Mouse (Mus musculus) retina, adult 2 months (tissue): ENCODE measurements around the gene Uba1.

ENCODE experiments used
- DNase-seq: peaks from one replicate; pipeline ENCODE4 v3.0.0-alpha.2; 2012; ENCODE audit warnings: low read depth, low spot score

The Uba1 gene

DNA sequence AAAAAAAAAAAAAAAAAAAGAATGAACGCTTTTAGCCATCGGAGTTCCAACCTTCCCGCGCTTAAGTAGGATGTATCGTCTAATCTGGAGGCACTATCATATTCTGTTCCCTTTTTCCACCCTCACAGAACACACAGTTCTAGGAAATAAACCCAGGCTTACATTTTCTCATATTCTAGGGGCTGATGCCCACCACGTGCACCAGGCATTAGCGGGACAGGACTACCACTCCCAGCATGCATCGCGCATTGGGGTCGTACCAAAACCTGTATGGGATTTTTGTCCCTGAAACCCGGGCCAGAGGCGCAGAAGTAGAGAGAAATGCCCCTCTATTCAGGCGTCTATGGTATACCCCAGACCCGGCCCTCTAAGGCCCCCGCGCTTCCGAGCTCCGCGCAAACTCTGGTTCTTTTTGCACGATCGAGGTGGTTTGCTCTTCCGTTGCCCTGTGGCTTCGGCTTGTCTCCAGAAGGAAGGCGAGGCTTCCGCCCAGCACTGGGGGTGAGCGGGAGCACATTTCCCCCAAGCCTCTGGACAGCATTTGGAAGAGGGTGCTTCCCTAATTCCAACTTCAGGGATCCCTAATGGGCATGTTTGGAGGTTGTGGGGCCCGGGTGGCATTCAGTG is at the start of gene Uba1:
TSS of gene Uba1 (plus strand) at position 301 of the 627 bp plus-strand sequence.
- peak; percentile 34 for DNase-seq

DNA sequence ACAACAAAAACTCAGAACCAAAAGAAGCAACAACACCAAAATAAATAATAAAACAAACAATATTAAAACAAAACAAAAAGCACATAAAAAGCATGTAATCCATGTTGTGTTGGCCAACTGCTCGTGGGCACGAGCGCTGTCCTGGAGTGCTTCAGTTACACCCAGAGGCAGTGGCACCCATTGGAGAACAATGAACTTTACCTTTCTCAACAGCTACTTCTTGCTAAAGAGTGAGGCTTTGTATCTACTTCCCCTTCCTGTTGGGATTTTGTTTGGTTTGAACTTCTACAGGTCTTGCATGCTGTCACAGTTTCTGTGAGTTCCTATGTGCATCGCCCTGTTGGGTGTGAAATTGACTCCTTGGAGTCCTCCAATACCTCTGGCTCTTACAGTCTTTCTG is 49.6 kb upstream of the Uba1 start:
- DNase-seq: no peak

DNA sequence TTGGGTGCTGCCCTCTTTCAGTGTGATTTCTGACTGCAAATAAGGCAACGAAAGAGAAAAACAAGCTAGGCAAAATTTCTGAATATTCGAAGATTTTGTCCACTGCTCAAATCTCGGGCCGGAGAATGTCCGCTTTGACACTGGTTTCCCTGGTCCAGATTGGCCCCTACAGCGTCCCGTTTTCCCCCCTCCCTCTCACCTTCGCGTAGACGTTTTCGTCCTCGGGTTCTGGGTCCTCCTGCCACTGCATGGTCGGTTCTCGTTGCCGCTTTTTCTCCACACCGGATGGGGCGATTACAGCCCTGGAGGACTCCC is 41.3 kb upstream of the Uba1 start:
- DNase-seq: no peak

DNA sequence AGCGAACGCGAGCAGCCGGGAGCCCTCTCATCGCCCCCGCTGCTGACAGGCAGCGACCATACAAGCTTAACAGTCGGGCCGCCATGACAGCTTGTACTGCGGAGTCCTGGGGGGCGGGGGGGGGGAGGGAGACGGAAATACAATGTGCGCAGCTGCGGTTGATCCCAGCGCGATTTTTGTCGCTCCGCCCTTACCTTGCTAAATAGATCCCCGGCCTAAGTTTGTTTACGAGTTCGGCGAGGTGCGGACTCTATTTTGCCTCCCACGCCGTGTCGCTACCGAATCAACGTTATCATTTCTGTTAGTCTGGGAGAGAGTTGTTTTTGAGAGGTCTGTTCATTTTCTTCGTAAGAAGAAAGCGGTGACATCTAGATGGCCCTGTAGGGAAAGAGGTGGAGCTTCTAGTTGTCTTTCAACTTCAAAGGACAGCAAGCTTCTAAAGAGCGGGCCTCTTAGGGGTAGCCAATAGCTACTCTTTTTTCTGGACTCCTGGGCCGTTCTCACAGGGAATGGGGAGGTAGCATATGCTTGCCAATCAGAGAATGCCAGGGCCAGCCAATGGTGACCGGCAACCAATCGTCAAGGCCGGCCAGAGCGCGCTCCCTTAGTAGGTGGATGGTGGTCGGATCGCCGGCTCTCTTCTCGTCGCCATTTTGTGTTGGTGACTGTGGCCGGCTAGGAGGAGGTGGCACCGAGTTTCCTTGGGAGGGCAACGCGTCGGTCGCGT is 40.8 kb upstream of the Uba1 start, which contains the start of the genes Rbm10 and Ndufb11:
TSS of gene Rbm10 (plus strand) at position 328 of the 727 bp plus-strand sequence.
TSS of gene Ndufb11 (minus strand) at position 444 of the 727 bp plus-strand sequence.
- peak; percentile 62 for DNase-seq

DNA sequence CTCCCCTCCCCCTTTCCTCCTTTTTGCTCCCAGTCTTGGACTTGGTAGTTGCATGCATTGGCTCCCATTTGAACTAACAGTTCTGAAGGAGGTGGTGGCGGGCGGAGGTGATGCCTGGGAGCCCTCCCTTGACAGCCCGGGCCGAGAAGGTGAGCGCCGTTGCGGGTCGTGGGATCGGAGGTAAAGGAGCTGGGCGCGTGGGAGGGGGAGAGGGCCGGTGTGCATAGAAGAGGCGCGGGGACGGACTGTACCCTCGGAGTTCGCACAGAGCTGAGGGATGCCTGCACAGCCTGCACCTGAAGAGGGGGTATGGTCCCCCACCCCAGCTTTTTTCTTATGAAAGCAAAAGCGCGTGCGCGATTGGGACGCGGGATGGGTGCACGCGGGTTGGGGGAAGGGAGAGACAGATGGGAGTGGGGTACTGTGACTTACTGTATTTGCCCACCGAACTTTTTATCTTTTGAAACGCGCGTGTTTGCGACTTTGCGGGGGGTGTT is 40.2 kb upstream of the Uba1 start:
- no peak for DNase-seq

DNA sequence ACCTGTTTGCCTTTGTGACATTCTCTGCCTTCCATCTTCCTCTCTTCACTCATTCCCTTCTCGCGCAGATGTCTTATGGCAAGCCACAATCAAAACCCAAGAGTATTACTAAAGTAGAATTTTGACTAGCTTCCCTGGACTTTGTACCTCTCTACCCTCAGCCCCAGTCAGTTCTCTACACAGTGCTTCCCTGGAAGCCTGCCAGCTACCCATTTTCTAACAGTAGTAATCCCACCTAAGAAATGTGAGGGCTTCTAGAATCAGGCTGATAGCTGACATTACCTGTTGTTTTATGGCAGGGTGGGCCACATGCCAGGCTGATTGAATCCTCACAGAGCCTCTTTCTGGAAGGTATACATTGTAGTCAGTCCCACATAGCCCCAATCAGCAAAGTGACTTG is 20.0 kb upstream of the Uba1 start:
- no peak for DNase-seq

DNA sequence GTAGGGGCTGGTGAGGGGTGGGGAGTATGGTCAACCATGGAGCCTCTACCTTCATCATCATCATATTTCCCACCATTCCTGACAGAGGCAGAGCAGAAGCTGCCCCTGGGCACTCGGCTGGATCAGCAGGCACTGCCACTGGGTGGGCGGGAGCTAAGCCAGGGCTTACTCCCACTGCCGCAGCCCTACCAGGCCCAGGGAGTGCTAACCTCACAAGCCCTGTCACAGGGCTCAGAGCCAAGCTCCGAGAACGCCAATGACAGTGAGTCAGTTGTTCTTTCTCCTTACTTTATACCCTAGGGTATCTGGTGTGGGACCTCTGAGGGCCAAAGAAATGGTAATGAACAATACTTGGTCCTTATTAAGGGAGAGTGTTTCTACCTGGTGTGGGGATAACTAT is 13.3 kb upstream of the Uba1 start:
- no peak for DNase-seq

DNA sequence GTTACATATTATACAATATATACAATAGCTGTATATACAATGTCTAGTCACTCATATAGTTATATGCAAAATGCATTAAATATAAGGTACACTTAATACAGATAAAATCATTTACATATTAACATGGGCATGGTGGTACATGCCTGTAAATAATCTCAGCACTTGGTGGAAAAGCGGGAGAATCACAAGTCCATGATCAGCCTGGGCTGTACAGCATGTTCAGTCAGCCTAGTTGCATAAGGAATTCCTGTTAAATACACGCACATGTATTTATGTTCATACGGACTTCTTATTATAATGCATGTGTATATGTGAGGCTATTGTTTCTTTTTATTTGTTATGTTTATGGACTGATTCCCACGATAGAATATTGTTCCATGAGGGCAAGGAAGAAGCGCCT is 533 bp upstream of the Uba1 start:
- DNase-seq: no peak

DNA sequence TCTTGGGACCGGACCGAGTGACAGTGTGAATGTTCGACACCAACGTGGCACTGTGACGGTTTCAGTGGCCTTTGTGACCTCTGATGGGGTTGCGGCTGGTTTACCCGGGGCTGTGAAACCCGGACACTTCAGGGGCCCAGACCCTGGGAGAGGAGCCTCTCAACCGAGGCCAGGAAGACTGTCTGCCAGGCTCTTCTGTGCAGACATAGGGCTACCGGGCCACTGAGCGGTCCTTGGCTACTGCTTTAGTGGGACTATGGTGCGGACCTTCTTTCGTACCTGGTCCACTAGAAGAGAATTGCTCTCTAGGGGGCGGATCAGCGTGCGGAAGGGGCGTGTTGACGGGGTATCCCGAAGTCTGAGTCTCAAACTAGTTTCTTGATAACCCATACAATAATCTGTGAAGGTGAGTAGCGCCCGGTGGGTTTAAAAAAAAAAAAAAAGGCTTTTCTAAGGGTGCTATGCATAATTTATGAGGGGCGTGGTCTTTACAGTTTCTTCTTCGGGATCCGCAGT is 823 bp downstream of the Uba1 start:
- DNase-seq: no peak

DNA sequence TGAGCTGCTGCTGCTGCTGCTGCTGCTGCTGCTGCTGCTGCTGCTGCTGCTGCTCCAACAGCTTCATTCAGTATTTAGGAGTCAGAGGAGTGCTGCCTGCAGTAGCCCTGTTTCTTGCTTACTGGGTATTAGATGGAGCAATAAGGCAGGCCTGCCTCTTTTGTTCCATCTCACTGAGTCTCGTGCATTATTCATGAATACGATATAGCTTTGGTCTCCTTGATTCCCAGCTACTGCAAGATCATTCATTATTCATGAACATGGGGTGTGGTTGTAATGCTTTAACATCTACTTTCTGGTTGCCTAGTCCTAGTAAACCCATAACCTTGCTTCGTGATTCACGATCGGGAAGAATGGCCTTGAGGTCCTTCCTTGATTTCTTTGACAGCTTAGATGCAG is 4.2 kb downstream of the Uba1 start:
- DNase-seq: no peak

DNA sequence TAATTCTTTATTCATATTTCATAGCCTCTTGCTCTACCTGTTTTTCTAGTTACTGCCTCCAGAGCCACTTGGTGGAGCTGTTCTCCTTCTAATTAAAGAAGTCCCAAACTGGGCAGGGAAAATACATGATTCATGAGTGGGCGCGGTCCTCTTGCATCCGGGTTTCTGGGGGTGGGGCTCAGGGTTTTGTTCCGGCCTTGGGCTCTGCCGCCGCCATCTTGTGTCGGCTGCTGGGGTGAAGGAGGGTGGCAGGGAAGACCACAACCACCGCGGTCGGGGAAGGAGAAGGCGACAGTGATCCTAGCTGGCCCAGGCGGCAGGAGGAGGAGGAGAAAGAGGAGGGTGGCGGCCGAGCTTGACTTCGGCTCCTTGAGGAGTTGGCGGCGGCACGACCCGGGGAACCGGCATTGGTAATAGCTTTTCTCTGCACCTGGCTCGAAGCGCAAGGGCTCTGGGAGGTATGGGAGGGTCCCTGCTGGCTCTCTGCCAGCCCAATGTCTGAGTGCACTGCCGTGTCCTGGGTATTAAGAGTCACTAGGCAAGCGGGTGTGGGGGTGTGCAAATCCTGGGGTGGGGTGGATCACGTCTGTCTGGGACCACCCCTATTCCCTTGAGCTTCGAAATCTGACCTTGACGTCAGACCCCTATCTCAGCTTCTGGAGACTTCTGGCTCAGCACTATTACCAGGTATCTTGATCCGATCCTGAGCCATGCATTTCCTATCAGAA is 4.8 kb downstream of the Uba1 start:
- DNase-seq: peak; percentile 79

DNA sequence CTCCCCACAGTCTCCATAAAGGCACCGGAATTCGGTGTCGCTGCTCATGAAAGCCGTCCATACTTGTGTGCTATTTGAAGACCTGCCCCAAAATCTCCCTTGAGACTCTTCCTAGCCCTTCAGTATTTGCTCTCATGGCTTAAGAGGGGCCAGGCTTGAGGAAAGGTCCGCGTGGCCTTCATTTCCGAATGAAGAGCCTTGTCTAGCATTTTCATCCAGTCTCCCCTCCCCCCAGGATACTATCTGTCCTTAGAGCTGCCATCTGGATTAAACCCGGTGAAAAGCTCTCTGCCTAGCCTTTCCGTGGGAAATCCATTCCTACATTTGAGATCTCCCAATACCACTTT is 5.3 kb downstream of the Uba1 start:
- DNase-seq: no peak

DNA sequence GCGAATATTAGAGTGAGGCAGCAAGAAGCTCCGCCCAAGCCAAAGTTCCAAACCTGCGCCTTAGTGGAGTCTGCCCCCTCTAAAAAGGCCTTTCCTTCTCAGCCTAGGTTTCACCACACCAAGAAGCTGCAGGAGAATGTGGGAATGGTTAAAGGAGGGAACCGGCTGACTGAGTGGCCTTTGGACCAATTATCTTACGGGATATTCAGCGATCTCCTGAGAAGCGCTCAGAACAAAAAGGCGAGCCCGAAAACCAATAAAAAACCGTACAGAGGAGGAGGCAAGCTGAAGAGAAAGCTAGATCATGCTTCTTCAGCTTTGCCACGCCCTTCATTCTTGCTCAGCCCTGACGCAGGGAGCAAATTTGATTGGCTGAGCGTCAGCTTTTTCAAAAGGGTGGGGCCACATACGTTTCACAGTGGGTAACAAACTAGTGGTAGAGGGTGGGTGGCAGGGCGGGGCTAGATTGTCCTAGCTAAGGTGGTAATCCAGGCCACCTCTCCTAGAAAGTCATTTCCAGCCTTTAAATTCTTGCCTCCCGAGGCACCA is 29.5 kb downstream of the Uba1 start, which contains the start of gene Cdk16:
TSS of gene Cdk16 (plus strand) at position 436 of the 549 bp plus-strand sequence.
- DNase-seq: peak; percentile 73

DNA sequence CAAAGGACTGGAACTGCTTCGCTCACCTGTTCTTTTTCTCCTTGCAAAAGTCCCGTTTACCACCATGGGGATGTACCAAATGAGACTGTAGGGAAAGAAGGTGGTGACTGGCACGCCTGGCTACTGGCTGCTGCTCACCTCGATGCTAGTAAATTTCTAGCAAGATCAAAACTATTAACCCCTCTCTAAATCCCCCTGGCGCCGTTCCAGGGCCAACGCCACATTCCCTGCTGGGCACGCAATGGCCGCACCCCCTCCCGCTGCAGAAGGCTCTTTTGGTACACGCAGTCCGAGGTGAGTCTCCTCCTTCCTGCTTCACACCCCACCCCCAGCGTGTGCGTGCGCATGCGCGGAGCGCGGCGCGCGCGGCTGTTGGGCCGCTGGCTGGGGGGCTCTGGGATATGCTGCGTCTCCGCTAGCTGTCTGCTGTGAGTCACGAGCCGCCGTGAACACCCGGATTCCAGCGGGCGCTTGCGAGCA is 30.0 kb downstream of the Uba1 start:
- DNase-seq: peak; percentile 65

DNA sequence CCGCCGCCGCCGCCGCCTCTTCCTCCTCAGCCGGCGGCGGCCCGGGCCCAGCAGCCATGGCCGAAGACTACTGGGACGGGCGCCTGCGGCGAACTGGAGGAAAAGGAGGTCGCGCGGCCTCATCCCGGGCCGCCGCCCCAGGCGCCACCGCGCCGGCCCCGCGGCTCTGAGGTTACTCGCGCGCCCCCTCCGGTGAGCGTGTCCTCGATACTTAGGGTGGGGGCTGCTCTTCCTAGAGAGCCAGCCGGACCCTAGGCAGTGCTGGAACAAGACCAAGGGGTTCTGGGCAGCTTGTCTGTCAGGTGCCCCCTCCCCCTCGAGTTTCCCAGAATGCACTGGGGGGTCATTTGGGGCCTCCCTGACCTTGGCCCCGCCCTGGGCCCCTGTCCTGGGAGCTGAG is 30.5 kb downstream of the Uba1 start:
- DNase-seq: no peak

DNA sequence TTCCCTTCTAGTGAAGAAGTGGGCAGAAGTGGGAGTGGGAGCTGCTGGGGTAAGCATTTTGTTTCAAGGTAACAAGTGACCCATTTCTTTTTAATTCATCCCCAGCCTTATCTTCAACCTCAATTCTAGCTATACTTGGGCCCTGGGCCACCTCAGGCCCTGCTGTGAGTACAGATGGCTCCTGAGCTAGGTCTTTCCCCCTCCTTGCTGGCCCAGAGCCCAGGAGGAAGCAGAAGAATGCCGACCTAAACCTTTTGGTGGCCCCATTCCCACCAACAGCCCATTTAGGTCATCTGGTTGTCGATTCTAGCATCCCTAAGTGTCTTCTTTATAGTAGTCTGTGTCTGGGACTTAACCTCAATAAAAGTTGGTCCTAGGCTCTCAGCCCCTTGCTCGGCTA is 33.4 kb downstream of the Uba1 start:
- DNase-seq: no peak

DNA sequence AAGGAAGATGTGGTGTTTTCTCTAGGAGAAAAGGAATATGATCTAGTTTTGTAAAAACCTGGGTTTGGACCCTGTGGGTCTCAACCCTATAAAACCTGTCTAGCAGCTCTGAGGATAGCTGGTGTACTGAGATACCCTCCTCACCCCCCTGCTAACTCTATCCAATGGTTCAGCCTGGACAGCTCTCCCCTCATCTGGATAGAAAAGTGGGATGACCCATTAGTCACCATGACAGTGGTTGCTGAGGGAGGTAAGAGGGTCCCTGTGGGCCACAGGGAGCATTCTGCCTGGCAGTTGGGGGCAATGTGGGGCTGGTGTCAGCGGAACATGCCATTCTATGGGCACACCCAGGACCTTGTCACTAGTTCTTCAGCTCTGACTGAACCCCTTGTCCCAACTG is 34.5 kb downstream of the Uba1 start:
- no peak for DNase-seq

DNA sequence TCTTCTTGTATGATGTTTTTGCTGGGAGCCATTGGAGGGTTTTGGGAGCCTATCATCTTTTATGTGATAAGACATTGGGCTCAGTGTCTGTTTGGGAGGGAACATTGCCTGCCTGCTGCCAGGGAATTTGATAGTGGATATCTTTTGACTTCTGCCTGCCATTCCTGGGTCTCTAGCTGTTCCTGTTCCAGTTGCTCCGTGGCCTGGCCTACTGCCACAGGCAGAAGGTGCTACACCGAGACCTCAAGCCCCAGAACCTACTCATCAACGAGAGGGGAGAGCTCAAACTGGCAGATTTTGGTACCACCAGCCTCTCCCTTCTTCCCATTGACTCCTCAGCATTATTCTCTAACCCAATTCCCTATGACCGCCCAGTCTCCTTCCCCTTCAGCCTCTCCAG is 37.7 kb downstream of the Uba1 start:
- no peak for DNase-seq

DNA sequence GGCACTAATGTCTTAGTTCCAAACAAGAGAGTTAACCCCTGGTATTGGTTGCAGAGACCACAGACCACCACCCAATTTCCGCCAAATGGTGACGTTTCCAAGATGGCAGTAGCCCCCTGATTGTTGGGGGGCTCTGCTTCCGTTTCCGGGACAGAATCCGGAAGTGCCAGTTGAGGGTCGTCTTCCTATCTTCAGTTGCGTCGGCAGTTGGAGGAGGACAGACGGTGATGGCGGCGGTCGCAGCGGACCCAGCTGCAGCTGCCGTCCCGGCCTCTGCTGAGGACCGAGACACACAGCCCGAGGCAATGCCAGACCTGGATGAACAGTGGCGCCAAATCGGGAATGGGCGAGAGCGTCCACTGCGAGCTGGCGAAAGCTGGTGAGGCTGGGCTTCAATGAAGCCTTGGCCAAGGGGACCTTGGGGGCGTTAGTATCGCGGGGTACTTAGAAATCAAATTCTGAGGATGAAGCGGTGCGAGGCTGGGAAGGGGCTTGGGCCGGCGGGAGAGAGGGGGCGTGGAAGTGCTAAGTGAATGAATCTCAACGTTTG is 45.7 kb downstream of the Uba1 start, which contains the start of gene Usp11:
TSS of gene Usp11 (plus strand) at position 166 of the 550 bp plus-strand sequence.
- DNase-seq: no peak

DNA sequence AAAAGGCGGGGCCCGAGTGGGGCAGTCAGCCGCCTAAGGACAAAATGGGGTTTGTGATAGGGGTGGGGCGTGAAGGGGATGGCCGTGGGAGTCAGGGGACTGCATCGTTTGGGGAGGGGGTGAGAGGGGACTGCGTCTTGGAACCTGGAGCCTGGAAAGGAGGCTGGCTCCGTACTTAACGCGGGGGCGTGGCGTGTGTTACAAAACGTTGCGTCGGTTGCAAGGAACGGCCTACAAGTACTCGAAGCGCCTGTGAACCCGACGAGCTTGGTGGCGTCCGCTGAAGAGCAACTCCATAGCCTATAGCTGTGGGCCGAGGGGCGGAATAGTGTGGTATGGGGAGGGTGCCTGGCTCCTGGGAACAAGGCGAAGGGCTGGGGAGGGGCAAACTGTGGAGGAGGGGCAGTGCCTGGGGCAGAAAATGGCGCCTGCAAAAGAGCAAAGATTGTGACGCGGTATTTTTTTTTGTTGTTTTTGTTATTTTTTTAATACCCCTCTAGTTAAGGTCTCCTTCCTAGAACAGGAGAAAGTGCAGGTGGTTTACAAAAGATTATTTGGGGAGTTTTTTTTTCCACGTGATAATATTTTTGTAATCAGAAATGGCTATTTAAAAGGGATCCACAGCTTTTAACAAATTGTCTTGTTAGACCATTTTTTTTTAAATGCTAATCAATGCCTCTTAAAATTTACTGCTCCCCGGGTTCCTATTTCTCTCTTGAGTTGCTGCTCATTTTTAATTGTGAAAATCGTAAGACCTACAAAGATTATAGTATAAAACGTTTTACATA is 46.4 kb downstream of the Uba1 start:
- no peak for DNase-seq

DNA sequence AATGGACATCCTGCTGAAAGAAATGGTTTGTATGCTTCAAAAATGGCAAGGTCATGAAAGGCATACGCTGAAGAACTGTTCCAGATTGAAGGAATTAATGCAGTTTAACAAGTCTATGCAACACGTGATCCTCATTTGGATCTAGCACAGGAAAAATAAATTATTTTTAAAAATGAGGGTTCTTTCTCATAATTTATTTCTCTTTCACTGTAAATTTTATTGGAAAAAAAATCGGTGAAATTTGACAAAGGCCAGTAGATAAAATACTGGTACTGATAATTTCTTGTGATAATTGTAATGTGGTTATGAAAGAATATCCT is 46.9 kb downstream of the Uba1 start:
- DNase-seq: no peak
